Mouse (Mus musculus): ENCODE measurements at regions not wholly inside any gene's neighbourhood (a gene's known extent, or its start where the extent isn't known, plus 50 kb on each side); places are given as distances from the start of the nearest gene placed in this dataset.

DNA sequence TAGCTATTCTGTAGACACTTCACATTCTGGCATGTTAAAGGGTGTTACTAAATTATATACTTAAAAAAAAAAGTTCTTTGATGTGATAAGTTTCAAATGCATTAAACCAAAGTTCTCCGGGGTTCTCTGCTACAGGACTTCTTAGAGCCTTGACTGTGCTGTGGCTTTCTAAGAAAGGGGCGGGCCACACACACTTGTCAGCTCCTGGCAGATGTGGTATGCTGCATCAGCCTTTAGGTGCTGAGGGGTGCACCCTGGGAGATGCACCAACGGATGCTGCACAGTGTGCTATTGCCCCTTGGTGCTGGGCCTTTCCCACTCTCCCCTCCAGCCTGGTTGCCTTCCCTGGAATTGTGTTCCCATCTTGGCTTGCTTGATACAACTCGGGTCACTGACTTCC, 125.0 kb downstream of the Bcl2l11 start:
- TF ChIP-seq CTCF (IDR thresholded peaks at IDR 0.05; ENCODE audit: control insufficient read depth, insufficient read depth, insufficient read length) (no peak), USF1 (IDR thresholded peaks at IDR 0.05; ENCODE audit: low read depth) (no peak)

Measured in C2C12 (cell line).